ENCODE assay signal across 9 mouse cellular contexts in the genomic region with DNA sequence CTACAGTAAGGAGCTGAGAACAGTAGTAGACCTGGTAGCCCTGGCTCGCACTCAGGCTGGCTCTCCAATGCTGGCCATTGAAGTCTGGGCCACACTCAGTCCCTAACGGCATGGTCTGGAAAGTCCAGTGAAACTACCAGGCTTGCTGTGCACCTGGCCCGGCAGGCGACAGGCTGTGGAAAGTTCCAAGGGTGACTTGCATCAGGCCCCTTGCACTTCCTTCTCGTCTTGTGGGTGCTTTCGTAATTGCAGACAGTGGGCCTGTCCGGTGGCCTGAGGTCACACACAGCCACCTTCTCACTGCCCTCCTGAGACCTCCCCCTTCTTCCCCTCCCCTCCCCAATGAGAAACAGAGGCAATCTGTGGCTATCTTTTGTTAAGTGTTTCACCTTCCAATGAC. TPM values are rescaled to one million over a fixed set of nuclear protein-coding genes. Genes with fewer than 3 reads are reported as not detected.
A peak's percentile ranks its signal among the peaks of the same experiment; 100 is the strongest.
DNase-seq lines count a peak whose midpoint lies in the region; ATAC-seq and TF ChIP-seq lines count a peak whose summit lies in the region.
"Had no signal": no experiment of that assay in that cellular context is flagged by ENCODE, and none has a peak within 500 bp of the region (broad histone marks: within the 10 kb centered on the region; RNA-seq: fewer than 3 reads in every experiment).

No protein-coding gene starts in this region.

- H3K9ac ChIP-seq in liver, embryonic 14.5 days (replicated peaks): no peak overlapping the region
- H3K9ac ChIP-seq: midbrain, embryonic 12.5 days had no signal

- H3K4me3 ChIP-seq in thymus, adult 2 months (ENCODE audit: control insufficient read depth, insufficient read depth, low read length): no peak overlapping the region
- no peak overlapping the region for H3K4me3 ChIP-seq in liver, embryonic 14.5 days (ENCODE audit: insufficient read depth in 1 of 2, low read depth in 2 of 2, low read length in 2 of 2)
- H3K4me3 ChIP-seq: midbrain, embryonic 12.5 days had no signal

- TF ChIP-seq EP300 in liver, embryonic 14.5 days (IDR thresholded peaks at IDR 0.05; ENCODE audit: low read depth): no peak

- 9% methylated on average over 7 of the region's 7 CpGs for WGBS in thymus, adult 2 months
- 11% methylated on average over 7 of the region's 7 CpGs for WGBS in liver, embryonic 14.5 days (ENCODE audit: insufficient replicate concordance)

- ATAC-seq in liver, embryonic 14.5 days (ENCODE audit: insufficient read depth): peak; percentile 16; the same call in 1 of the 2 replicates
- no peak for ATAC-seq in cerebellum, adult (ENCODE audit: insufficient number of reproducible peaks, low FRiP score, low TSS enrichment)

- peaks cover 77% of the 10 kb centered on the region for H3K4me1 ChIP-seq in thymus, adult 2 months (replicated peaks; ENCODE audit: control insufficient read depth, insufficient read depth, low read length)
- H3K4me1 ChIP-seq in liver, embryonic 14.5 days (replicated peaks; ENCODE audit: control insufficient read depth in 2 of 2, insufficient read depth in 2 of 2, low read length in 1 of 2): peaks cover 0 to 19% of the 10 kb centered on the region in 2 experiments; a peak in 2 of 4 replicates

- no peaks in the 10 kb centered on the region for H3K9me3 ChIP-seq in liver, embryonic 14.5 days (ENCODE audit: control insufficient read depth, low read length)
- H3K9me3 ChIP-seq: midbrain, embryonic 12.5 days had no signal

- intact Hi-C loops in left cerebral cortex, postnatal 4 days (cut with DNase I): no loop called here

- peak; percentile 42 for DNase-seq in thymus, adult 2 months
- no peak for DNase-seq in thymus, postnatal 0 days (ENCODE audit: low spot score)
- peak; percentile 75 for DNase-seq in induced T-regulatory cell, adult 2 months (ENCODE audit: low read depth)
- DNase-seq in liver, embryonic 14.5 days (ENCODE audit: low read depth in 3 of 3, low spot score in 3 of 3): no peak
- peak; percentile 66 to 82 for DNase-seq in spleen, adult 18-20 months
- no peak for DNase-seq in layer of hippocampus, adult 8-10 months (ENCODE audit: low spot score in 2 of 2)
- DNase-seq in left cerebral cortex, postnatal 4 days: no peak

- H3K4me2 ChIP-seq in liver, embryonic 14.5 days (ENCODE audit: low read depth): peak overlapping the region; percentile 31
- H3K4me2 ChIP-seq: midbrain, embryonic 12.5 days had no signal

- no peak for TF ChIP-seq POLR2A in thymus, adult 2 months (IDR thresholded peaks at IDR 0.05; ENCODE audit: control insufficient read depth, extremely low read depth, insufficient read depth, low read length, poor library complexity)

- H3K27me3 ChIP-seq in thymus, adult 2 months (ENCODE audit: control insufficient read depth, insufficient read depth, low read length): no peaks in the 10 kb centered on the region
- H3K27me3 ChIP-seq in liver, embryonic 14.5 days (ENCODE audit: control insufficient read depth, insufficient read depth, low read length): no peaks in the 10 kb centered on the region
- H3K27me3 ChIP-seq: midbrain, embryonic 12.5 days had no signal

- H3K27ac ChIP-seq in thymus, adult 2 months (ENCODE audit: control insufficient read depth, insufficient read depth, low read length): peak overlapping the region; percentile 88
- no peak overlapping the region for H3K27ac ChIP-seq in liver, embryonic 14.5 days
- H3K27ac ChIP-seq: midbrain, embryonic 12.5 days had no signal

- no peaks in the 10 kb centered on the region; the same call in none of the 2 replicates for H3K36me3 ChIP-seq in thymus, adult 2 months (ENCODE audit: control insufficient read depth, insufficient read depth, low read length)
- H3K36me3 ChIP-seq in liver, embryonic 14.5 days (replicated peaks; ENCODE audit: control insufficient read depth, insufficient read depth, low read depth): peaks cover 3% of the 10 kb centered on the region; the same call in 1 of the 2 replicates

- no peak for TF ChIP-seq CTCF in thymus, adult 2 months (IDR thresholded peaks at IDR 0.05; ENCODE audit: borderline replicate concordance, control insufficient read depth, extremely low read depth, insufficient read depth, low read length, poor library complexity)
- TF ChIP-seq CTCF in liver, embryonic 14.5 days (IDR thresholded peaks at IDR 0.05; ENCODE audit: low read depth): no peak

RNA-seq across cellular contexts. Expression of a gene that starts 3.1 kb away (rescaled TPM):
- polyA plus RNA-seq in thymus, adult 2 months (2012; rRNA removed): 28.6 and 35.9 TPM in 2 replicates
- 9.6 and 10.3 TPM in 2 replicates for polyA plus RNA-seq in thymus, postnatal 0 days (2015; fragmentation: Nextera tagmentation; extraction: Ambion mirVana)
- polyA plus RNA-seq in liver, embryonic 14.5 days (2012; rRNA removed): 7.7 and 9.8 TPM in 2 replicates
- 9.8 and 11.1 TPM in 2 replicates for polyA plus RNA-seq in liver, embryonic 14.5 days (2014; fragmentation: Nextera tagmentation; extraction: Ambion mirVana)
- total RNA-seq in layer of hippocampus, adult 8-10 months (2022): 10 to 100 TPM in 2 of 4 experiments, 1 to 10 TPM in 2; 6.3 to 25.6 (median 14.7) TPM
- total RNA-seq in left cerebral cortex, postnatal 4 days (2021): 1 to 10 TPM; 2.5 to 3.7 TPM

RNA-seq across cellular contexts. Expression of a gene that starts 48.7 kb away (rescaled TPM):
- polyA plus RNA-seq in thymus, adult 2 months (2012; rRNA removed): 9.7 and 9.9 TPM in 2 replicates
- 4.4 and 5.9 TPM in 2 replicates for polyA plus RNA-seq in thymus, postnatal 0 days (2015; fragmentation: Nextera tagmentation; extraction: Ambion mirVana)
- 2.0 TPM in 2 replicates for polyA plus RNA-seq in liver, embryonic 14.5 days (2012; rRNA removed)
- polyA plus RNA-seq in liver, embryonic 14.5 days (2014; fragmentation: Nextera tagmentation; extraction: Ambion mirVana): 1.1 and 1.2 TPM in 2 replicates
- total RNA-seq in layer of hippocampus, adult 8-10 months (2022): 10 to 100 TPM; 16.1 to 19.6 (median 16.4) TPM
- total RNA-seq in left cerebral cortex, postnatal 4 days (2021): 10 to 100 TPM; 16.5 to 19.4 TPM

RNA-seq across cellular contexts. Expression of a gene that starts 56.0 kb away (rescaled TPM):
- 18.0 and 20.4 TPM in 2 replicates for polyA plus RNA-seq in thymus, adult 2 months (2012; rRNA removed)
- polyA plus RNA-seq in thymus, postnatal 0 days (2015; fragmentation: Nextera tagmentation; extraction: Ambion mirVana): 21.0 and 22.4 TPM in 2 replicates
- polyA plus RNA-seq in liver, embryonic 14.5 days (2012; rRNA removed): 6.5 and 8.4 TPM in 2 replicates
- 11.1 and 11.2 TPM in 2 replicates for polyA plus RNA-seq in liver, embryonic 14.5 days (2014; fragmentation: Nextera tagmentation; extraction: Ambion mirVana)
- 10 to 100 TPM; 15.6 to 18.8 (median 16.9) TPM for total RNA-seq in layer of hippocampus, adult 8-10 months (2022)
- total RNA-seq in left cerebral cortex, postnatal 4 days (2021): 10 to 100 TPM; 21.2 to 23.2 TPM

Comparison
In these comparisons a context has a peak if more than half of its experiments do, and no peak if none do; other contexts are left out.
1. DNase-seq: peak in thymus, adult 2 months (single experiment), induced T-regulatory cell, adult 2 months (single experiment) and spleen, adult 18-20 months (2 of 2); none in thymus, postnatal 0 days (single experiment), liver, embryonic 14.5 days (0 of 3), layer of hippocampus, adult 8-10 months (0 of 2) and left cerebral cortex, postnatal 4 days (single experiment).